Mouse (Mus musculus): ENCODE data around the gene Glp2r.
A peak's percentile ranks its signal among the peaks of the same experiment; 100 is the strongest.

Glp2r gene

GRCm38 (mm10) chr11:67636905-67637586 lies 133.9 kb downstream of the Glp2r start:
- DNase-seq (ENCODE audit: low spot score in 2 of 2), result no peak

GRCm38 (mm10) chr11:67636201-67636600 lies 134.8 kb downstream of the Glp2r start:
- no peak for DNase-seq (ENCODE audit: low spot score in 2 of 2)

- no peak for DNase-seq (ENCODE audit: low spot score in 2 of 2)
Measured at GRCm38 (mm10) chr11:67633620-67634229, 137.2 kb downstream of the Glp2r start.

- DNase-seq (ENCODE audit: low spot score in 2 of 2), result no peak
Measured at GRCm38 (mm10) chr11:67632906-67633305, 138.0 kb downstream of the Glp2r start.

GRCm38 (mm10) chr11:67628522-67628921 lies 142.4 kb downstream of the Glp2r start:
- DNase-seq (ENCODE audit: low spot score in 2 of 2), result no peak

GRCm38 (mm10) chr11:67627179-67627578 lies 143.8 kb downstream of the Glp2r start:
- DNase-seq (ENCODE audit: low spot score in 2 of 2), result no peak

- no peak for DNase-seq (ENCODE audit: low spot score in 2 of 2)
Measured at GRCm38 (mm10) chr11:67622340-67622739, 148.6 kb downstream of the Glp2r start.

- peak; percentile 54 to 64 for DNase-seq (ENCODE audit: low spot score in 2 of 2)
Measured at GRCm38 (mm10) chr11:67616557-67617239, 154.3 kb downstream of the Glp2r start.

- no peak for DNase-seq (ENCODE audit: low spot score in 2 of 2)
Measured at GRCm38 (mm10) chr11:67612158-67612839, 158.7 kb downstream of the Glp2r start.

Measured in right cerebral cortex, postnatal 36 days (tissue).